Mouse (Mus musculus): ENCODE measurements around the gene Zfp324. TPM values are rescaled to one million over a fixed set of nuclear protein-coding genes. Genes with fewer than 3 reads are reported as not detected.
A peak's percentile ranks its signal among the peaks of the same experiment; 100 is the strongest.

The Zfp324 gene
- polyA plus RNA-seq, 1 experiment from 2014 or later = 14.5 TPM

DNA sequence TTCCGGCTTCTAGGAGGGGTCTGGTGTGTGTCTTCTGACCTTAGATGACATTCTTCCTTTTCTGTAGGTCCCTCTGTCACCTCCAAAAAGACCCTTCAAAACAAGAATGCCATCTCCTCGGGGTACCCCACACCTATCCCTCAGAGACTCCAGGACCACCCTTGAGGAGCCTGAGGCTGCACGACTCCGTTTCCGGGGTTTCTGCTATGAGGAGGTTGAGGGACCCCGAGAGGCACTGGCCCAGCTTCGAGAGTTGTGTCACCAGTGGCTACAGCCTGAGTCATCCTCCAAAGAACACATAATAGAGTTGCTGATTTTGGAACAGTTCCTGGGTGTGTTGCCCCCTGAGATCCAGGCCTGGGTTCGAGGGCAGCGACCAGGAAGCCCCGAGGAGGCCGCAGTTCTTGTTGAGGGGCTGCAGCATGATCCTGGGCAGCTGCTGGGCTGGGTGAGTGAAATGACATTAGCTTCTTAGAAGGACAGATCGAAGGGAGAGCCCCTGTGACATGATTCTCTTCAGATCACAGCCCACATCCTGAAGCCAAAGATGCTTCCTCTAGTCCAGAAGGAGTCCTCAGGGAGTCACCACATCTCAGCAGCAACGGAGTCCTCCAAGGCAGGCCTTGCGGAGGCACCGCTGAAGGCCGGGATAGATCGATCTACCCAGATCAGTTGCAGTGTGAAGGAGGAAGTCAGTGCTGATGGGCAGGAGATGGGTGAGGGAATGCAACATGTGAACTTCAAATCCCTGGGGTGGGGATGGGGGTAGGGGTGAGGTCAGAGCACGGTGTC lies 13.5 kb downstream of the Zfp324 start:
- no peaks in the 10 kb centered on the region for H3K9me3 ChIP-seq (replicated peaks)
- peaks cover 10% of the 10 kb centered on the region; the same call in 1 of the 2 replicates for H3K36me3 ChIP-seq
- peak overlapping the region; percentile 69 for H3K9ac ChIP-seq
- no peaks in the 10 kb centered on the region for H3K27me3 ChIP-seq
- H3K4me2 ChIP-seq (replicated peaks) = peak overlapping the region; percentile 78
- peak overlapping the region; percentile 63; the same call in 1 of the 2 replicates for H3K4me3 ChIP-seq
- ATAC-seq (ENCODE audit: low FRiP score) = no peak
- peaks cover 12% of the 10 kb centered on the region for H3K4me1 ChIP-seq
- H3K27ac ChIP-seq = no peak overlapping the region
- WGBS = 90% methylated on average over 18 of the region's 18 CpGs

DNA sequence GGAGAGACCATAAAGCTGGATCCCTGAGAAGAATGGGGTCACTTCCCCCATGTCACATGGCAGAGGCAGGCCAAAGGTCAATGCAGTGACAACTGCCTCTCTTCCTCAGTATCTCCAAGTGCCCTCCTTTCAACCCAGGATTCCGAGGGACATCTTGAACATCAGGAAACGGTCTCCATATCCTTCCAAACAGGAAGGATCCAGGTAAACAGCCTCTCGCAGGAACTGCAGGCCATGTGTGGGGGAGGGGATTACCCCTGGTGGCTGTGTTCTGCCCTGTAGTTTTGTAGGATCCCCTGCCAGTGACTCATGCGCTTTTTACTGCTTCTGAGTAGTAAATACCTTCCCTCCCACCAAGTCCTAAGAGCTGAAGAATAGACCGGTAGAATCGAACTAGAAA lies 14.1 kb downstream of the Zfp324 start:
- Histone ChIP-seq H3K9me3 (replicated peaks) (no peaks in the 10 kb centered on the region), H3K36me3 (peaks cover 10% of the 10 kb centered on the region; the same call in 1 of the 2 replicates), H3K27ac (no peak overlapping the region), H3K27me3 (no peaks in the 10 kb centered on the region), H3K4me1 (peaks cover 12% of the 10 kb centered on the region), H3K4me3 (no peak overlapping the region), H3K4me2 (replicated peaks) (no peak overlapping the region), H3K9ac (no peak overlapping the region)
- ATAC-seq (ENCODE audit: low FRiP score) = no peak
- WGBS = 77% methylated on average over 6 of the region's 6 CpGs

DNA sequence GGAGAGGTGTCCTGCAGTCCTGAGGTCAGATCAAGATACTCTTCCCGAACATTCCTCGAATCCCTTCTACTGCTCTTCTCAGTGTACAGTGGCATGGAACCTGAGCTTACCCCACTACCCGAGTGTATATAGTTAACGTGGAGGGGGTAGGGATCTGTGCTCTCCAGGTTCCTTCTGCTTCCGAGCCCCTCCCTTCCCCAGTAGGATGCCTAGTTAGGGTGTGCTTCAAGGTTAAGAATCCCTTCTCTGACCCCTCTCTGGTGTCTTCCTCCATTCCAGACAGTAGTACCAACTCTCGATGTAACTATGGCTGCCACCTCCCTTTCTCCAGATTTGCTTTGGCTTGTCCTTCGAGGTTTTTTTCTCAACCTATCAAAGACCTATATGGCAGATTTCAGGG lies 14.7 kb downstream of the Zfp324 start:
- Histone ChIP-seq H3K4me2 (replicated peaks) (no peak overlapping the region), H3K27me3 (no peaks in the 10 kb centered on the region), H3K9ac (no peak overlapping the region), H3K36me3 (peaks cover 10% of the 10 kb centered on the region; the same call in 1 of the 2 replicates), H3K9me3 (replicated peaks) (no peaks in the 10 kb centered on the region), H3K27ac (no peak overlapping the region), H3K4me1 (peaks cover 12% of the 10 kb centered on the region), H3K4me3 (no peak overlapping the region)
- WGBS = 85% methylated on average over 7 of the region's 7 CpGs
- ATAC-seq (ENCODE audit: low FRiP score) = no peak

DNA sequence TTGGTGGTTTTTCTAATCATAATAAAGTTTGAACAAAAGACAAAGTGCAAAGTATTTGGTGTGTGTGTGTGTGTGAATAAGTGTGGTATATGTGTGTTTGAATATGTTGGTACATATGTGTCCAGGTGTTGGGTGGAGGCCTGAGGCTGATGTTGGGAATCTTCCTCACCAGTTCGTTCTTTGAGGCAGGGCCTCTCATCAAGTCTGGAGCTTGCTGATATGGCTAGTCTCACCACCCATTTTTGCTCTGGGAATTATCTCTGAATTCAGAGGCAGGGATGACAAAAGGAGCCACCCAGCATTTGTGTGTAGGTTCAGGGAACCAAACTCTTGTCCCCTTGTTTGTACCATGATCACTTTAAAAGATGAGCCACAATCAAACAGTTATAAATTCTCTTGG lies 20.1 kb downstream of the Zfp324 start:
- Histone ChIP-seq H3K27ac (no peak overlapping the region), H3K4me2 (replicated peaks) (no peak overlapping the region), H3K36me3 (peaks cover 10% of the 10 kb centered on the region; the same call in 1 of the 2 replicates), H3K9me3 (replicated peaks) (no peaks in the 10 kb centered on the region), H3K9ac (no peak overlapping the region), H3K4me1 (no peaks in the 10 kb centered on the region), H3K27me3 (no peaks in the 10 kb centered on the region), H3K4me3 (no peak overlapping the region)
- ATAC-seq (ENCODE audit: low FRiP score) = no peak
- 94% methylated on average over 1 of the region's 1 CpGs for WGBS

DNA sequence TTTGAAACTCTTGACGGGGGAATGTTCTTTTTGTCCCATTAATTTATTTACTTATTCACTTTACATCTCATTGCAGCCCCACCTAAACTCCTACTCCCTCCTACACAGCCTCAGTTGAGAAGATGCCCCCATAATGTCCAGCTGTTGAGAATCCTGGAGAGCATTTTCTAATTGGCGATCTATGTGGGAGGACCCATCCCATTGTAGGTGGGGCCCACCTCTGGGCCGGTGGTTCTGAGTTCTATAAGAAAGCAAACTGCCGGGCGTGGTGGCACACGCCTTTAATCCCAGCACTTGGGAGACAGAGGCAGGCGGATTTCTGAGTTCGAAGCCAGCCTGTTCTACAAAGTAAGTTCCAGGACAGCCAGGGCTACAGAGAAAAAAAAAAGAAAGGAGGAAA lies 21.3 kb downstream of the Zfp324 start:
- 82% methylated on average over 8 of the region's 8 CpGs for WGBS
- no peaks in the 10 kb centered on the region for H3K4me1 ChIP-seq
- no peak overlapping the region for H3K27ac ChIP-seq
- H3K9me3 ChIP-seq (replicated peaks) = no peaks in the 10 kb centered on the region
- no peak overlapping the region for H3K9ac ChIP-seq
- H3K4me3 ChIP-seq = no peak overlapping the region
- H3K36me3 ChIP-seq = peaks cover 7% of the 10 kb centered on the region; the same call in 1 of the 2 replicates
- H3K4me2 ChIP-seq (replicated peaks) = no peak overlapping the region
- no peak for ATAC-seq (ENCODE audit: low FRiP score)
- H3K27me3 ChIP-seq = no peaks in the 10 kb centered on the region

DNA sequence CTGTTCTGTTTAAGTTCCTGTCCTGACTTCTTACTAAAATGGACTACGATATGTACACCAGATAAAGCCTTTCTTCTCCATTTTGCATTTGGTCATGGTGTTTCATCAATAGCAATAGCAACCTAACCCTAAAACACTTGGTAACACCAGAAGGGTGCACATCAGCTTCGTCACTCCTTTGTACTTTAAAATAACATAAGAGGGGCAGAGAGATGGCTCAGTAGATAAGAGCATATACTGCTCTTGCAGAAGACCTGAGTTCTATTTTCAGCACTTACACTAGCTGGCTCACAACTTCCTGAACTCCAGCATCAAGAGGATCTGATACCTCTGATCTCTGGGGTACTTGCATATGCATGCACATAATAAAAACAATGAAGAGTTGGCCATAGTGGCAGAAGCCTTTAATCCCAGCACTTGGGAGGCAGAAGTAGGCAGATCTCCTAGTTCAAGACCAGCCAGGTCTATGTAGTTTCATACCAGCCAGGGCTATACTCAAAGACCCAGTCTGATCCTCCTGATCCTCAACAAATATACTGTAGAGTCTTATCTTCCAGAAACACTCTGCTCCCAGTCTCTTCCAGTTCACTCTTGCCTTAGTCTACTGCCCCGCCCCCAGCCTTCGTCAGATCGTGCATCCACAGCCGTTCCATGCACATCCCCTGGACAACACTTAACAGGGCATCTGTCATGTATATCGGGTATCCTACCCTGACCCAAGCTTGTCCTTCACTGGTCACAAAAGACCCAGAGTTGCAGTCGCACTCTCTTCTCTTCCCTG lies 22.0 kb downstream of the Zfp324 start:
- Histone ChIP-seq H3K9me3 (replicated peaks) (no peaks in the 10 kb centered on the region), H3K4me2 (replicated peaks) (no peak overlapping the region), H3K36me3 (peaks cover under 1% of the 10 kb centered on the region; the same call in 1 of the 2 replicates), H3K9ac (no peak overlapping the region), H3K27ac (no peak overlapping the region), H3K4me1 (no peaks in the 10 kb centered on the region), H3K4me3 (no peak overlapping the region), H3K27me3 (no peaks in the 10 kb centered on the region)
- 82% methylated on average over 8 of the region's 8 CpGs for WGBS
- ATAC-seq (ENCODE audit: low FRiP score) = no peak

DNA sequence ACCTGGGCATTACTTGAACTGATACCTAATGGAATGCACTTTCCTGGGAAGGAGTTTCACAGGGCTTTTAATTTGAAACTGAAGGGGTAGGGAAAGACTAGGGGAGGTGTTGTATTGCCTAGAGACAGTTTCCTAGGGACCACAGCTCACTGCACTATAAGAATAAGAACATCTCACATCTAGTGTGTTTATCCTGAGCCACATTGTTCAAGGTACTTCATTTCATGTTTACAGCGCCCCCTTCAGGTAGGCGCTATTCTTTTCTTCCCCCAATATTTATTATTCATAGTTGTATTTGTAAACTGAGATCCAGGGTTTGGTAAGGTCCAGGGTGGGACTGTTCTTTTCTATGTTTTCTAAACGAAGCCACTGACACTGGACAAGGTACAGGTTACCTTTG lies 26.6 kb downstream of the Zfp324 start:
- ATAC-seq (ENCODE audit: low FRiP score) = no peak
- 6% methylated on average over 3 of the region's 3 CpGs for WGBS
- H3K9ac ChIP-seq = no peak overlapping the region
- H3K4me3 ChIP-seq = no peak overlapping the region
- no peaks in the 10 kb centered on the region for H3K36me3 ChIP-seq
- H3K27me3 ChIP-seq = no peaks in the 10 kb centered on the region
- H3K4me2 ChIP-seq (replicated peaks) = no peak overlapping the region
- no peaks in the 10 kb centered on the region for H3K9me3 ChIP-seq (replicated peaks)
- no peaks in the 10 kb centered on the region for H3K4me1 ChIP-seq
- no peak overlapping the region for H3K27ac ChIP-seq

DNA sequence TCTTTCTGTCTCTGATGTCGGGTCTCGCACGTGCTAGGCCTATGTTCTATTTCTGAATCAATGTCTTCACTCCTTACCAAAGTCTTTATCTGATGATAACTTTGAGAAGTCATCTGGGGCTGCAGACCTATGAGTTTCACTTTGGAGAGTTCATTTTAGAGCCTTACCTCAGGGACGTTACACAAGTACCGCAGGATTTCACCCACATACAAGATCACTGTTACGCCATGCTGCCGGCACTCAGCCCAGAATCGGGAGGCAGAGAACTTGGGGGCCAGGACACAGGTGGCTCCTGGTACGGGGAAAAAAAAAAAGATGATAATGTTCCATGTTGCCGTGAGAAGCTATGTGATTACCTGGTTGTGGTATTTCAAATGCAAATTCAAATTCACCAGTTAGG lies 27.5 kb downstream of the Zfp324 start:
- Histone ChIP-seq H3K4me3 (no peak overlapping the region), H3K9ac (no peak overlapping the region), H3K4me1 (no peaks in the 10 kb centered on the region), H3K27ac (no peak overlapping the region), H3K4me2 (replicated peaks) (no peak overlapping the region), H3K9me3 (replicated peaks) (no peaks in the 10 kb centered on the region), H3K27me3 (no peaks in the 10 kb centered on the region), H3K36me3 (no peaks in the 10 kb centered on the region)
- no peak for ATAC-seq (ENCODE audit: low FRiP score)
- WGBS = 90% methylated on average over 10 of the region's 10 CpGs

DNA sequence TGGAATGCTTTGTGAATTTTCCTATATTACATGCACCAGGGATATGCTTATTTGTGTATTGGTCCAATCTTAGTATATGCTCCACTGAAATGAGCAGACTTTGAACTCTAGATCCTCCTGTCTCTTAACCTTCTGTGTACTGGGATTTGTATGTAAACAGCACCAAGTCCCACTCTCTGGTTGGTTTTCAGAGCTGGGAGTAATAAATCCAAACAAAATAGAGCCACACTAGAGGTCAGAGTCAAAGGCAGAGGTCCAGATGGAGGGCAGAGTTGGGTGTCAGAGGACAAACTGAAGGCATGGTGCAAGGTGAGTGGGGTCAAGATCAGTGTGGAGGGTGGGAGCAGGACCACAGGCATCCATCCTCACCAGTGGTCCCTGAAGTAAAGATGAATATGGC lies 30.2 kb downstream of the Zfp324 start:
- H3K27me3 ChIP-seq = no peaks in the 10 kb centered on the region
- H3K4me2 ChIP-seq (replicated peaks) = no peak overlapping the region
- no peaks in the 10 kb centered on the region for H3K36me3 ChIP-seq
- no peak overlapping the region for H3K4me3 ChIP-seq
- no peak overlapping the region for H3K9ac ChIP-seq
- ATAC-seq (ENCODE audit: low FRiP score) = no peak
- H3K27ac ChIP-seq = no peak overlapping the region
- no peaks in the 10 kb centered on the region for H3K4me1 ChIP-seq
- no peaks in the 10 kb centered on the region for H3K9me3 ChIP-seq (replicated peaks)

DNA sequence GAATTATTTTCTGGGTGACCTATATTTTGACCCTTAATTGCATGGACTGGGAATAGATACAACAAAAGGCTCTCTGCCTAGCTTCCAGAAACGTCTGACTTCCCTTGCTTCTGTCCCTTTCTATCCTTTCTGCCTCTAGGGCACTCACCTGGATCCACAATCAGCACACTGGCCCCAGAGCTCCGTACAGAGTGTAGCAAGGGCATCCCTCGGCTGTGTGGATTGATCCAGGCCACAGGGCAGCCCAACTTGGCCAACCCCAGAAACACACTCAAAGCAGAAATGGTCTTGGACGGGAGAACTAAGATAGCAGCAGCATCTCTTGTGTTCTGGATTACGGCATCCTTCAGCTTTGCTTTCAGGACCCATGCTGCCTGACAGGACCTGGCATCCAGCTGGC lies 31.6 kb downstream of the Zfp324 start:
- no peak overlapping the region for H3K27ac ChIP-seq
- H3K9ac ChIP-seq = no peak overlapping the region
- H3K9me3 ChIP-seq (replicated peaks) = no peaks in the 10 kb centered on the region
- WGBS = 72% methylated on average over 5 of the region's 5 CpGs
- ATAC-seq (ENCODE audit: low FRiP score) = no peak
- H3K4me3 ChIP-seq = no peak overlapping the region
- no peaks in the 10 kb centered on the region for H3K36me3 ChIP-seq
- H3K4me1 ChIP-seq = no peaks in the 10 kb centered on the region
- H3K27me3 ChIP-seq = no peaks in the 10 kb centered on the region
- no peak overlapping the region for H3K4me2 ChIP-seq (replicated peaks)

DNA sequence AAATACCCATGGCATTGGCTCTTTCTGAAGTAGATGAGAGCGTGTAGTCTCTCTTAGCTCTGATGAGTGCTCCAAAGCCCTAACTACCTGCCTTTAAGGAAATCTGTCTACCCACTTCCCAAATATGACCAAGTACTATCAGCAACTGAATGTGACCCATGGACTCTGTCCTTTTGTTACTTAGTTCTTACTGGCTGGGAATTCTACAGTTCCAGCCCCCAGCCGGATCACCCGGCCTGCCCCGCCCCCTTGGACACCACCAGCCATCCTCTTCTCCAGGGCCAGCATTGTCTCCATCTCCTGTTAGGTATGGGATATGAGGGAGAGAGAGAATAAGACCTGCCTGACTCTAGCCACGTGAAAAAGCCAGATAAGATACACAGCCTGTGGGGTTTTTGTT lies 32.4 kb downstream of the Zfp324 start, which contains the start of gene Slc27a5:
Gene Slc27a5, minus strand, starts transcription at position 140 of the 400 bp plus-strand sequence.
- no peaks in the 10 kb centered on the region for H3K27me3 ChIP-seq
- H3K4me3 ChIP-seq = no peak within 1 kb of the TSS
- H3K9ac ChIP-seq = no peak within 1 kb of the TSS
- H3K4me2 ChIP-seq (replicated peaks) = no peak within 1 kb of the TSS
- no peak within 1 kb of the TSS for H3K27ac ChIP-seq
- WGBS = 75% methylated on average over 5 of the region's 5 CpGs
- H3K9me3 ChIP-seq (replicated peaks) = no peaks in the 10 kb centered on the region
- ATAC-seq (ENCODE audit: low FRiP score) = no peak
- H3K4me1 ChIP-seq = no peaks in the 10 kb centered on the region
- 0 out of 2 replicates have a peak, but pooled peaks cover 2% of the 10 kb centered on the region for H3K36me3 ChIP-seq

DNA sequence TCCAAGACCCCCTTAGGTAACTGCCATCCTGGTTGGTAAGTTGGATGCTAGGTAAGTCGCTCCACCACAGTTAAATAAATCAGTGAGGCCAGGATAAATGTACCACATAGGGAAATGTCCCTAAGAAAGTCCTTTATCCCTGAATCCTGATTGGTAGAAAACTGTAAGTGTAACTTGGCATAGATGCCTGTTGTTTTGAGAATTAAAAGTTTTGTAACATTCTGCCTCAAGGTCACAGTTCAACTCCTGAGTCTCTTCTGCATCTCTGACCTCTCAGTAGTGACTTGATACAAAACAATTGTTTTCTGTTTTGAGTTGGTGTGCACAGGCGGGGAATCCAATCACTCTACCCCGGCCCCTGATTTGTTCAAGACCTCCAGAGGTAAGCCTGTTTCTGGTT lies 33.2 kb downstream of the Zfp324 start, which contains the start of gene Trim28:
Gene Trim28, plus strand, starts transcription at position 264 of the 400 bp plus-strand sequence.
- Histone ChIP-seq H3K36me3 (0 out of 2 replicates have a peak, but pooled peaks cover 2% of the 10 kb centered on the region), H3K27me3 (no peaks in the 10 kb centered on the region), H3K4me2 (replicated peaks) (no peak within 1 kb of the TSS), H3K4me1 (no peaks in the 10 kb centered on the region), H3K9me3 (replicated peaks) (no peaks in the 10 kb centered on the region), H3K9ac (no peak within 1 kb of the TSS), H3K4me3 (no peak within 1 kb of the TSS), H3K27ac (no peak within 1 kb of the TSS)
- no peak for ATAC-seq (ENCODE audit: low FRiP score)
- WGBS = 77% methylated on average over 3 of the region's 3 CpGs

Data from hindbrain, embryonic 12.5 days (tissue).